Mouse (Mus musculus) megakaryocyte-erythroid progenitor cell, adult 5-6 weeks (primary cell): ENCODE measurements around the gene Rnase4. TPM values are rescaled to one million over a fixed set of nuclear protein-coding genes. Genes with fewer than 3 reads are reported as not detected.

ENCODE experiments used
- ATAC-seq: replicated peaks from 2 replicates; pipeline ENCODE4 v1.8.0; 2016; ENCODE audit warnings: mild to moderate bottlenecking, inconsistent platforms; ENCODE audit not compliant: severe bottlenecking, poor library complexity, low FRiP score, low TSS enrichment
- total RNA-seq, 2 experiments: library from RNA; stranded (forward) in 1 of 2; stranded (reverse) in 1 of 2; fragments of 200-1000, 215-1000 nt in 1 of 2; fragments of >200 nt in 1 of 2; fragmentation: Nextera tagmentation in 1 of 2; gene quantifications; 2 replicates each; pipeline ENCODE4 v1.2.3; 2014 to 2017

Rnase4 gene
- total RNA-seq, 2 experiments from 2014 or later, result not detected

- no peak for ATAC-seq
Measured at GRCm38 (mm10) chr14:51113916-51114560, 23.2 kb downstream of the Rnase4 start, which contains the start of gene Eddm3b. Eddm3b (plus strand) TSS chr14:51114426.

- no peak for ATAC-seq
Measured at GRCm38 (mm10) chr14:51125684-51126083, 34.8 kb downstream of the Rnase4 start.

- ATAC-seq, result peak; percentile 72
Measured at GRCm38 (mm10) chr14:51127648-51128258, 36.9 kb downstream of the Rnase4 start.

- no peak for ATAC-seq
Measured at GRCm38 (mm10) chr14:51128775-51129623, 38.1 kb downstream of the Rnase4 start.

- no peak for ATAC-seq
Measured at GRCm38 (mm10) chr14:51129624-51129975, 38.7 kb downstream of the Rnase4 start.

- ATAC-seq, result peak; percentile 91
Measured at GRCm38 (mm10) chr14:51130315-51130940, 39.6 kb downstream of the Rnase4 start.

- no peak for ATAC-seq
Measured at GRCm38 (mm10) chr14:51131086-51131815, 40.4 kb downstream of the Rnase4 start.

- ATAC-seq, result no peak
Measured at GRCm38 (mm10) chr14:51132372-51132771, 41.5 kb downstream of the Rnase4 start.

GRCm38 (mm10) chr14:51140342-51140741 lies 49.5 kb downstream of the Rnase4 start:
- 0 out of 2 replicates have a peak, but pooled peaks have one; percentile 30 for ATAC-seq

GRCm38 (mm10) chr14:51142119-51142518 lies 51.2 kb downstream of the Rnase4 start:
- ATAC-seq, result no peak

GRCm38 (mm10) chr14:51142568-51142967 lies 51.7 kb downstream of the Rnase4 start:
- peak; percentile 85 for ATAC-seq

- no peak for ATAC-seq
Measured at GRCm38 (mm10) chr14:51143287-51143686, 52.4 kb downstream of the Rnase4 start.

- peak; percentile 73 for ATAC-seq
Measured at GRCm38 (mm10) chr14:51143937-51144336, 53.1 kb downstream of the Rnase4 start.

- no peak for ATAC-seq
Measured at GRCm38 (mm10) chr14:51144451-51144850, 53.6 kb downstream of the Rnase4 start.

GRCm38 (mm10) chr14:51145521-51145920 lies 54.6 kb downstream of the Rnase4 start:
- ATAC-seq, result no peak

GRCm38 (mm10) chr14:51146685-51147084 lies 55.8 kb downstream of the Rnase4 start, which contains the start of gene Rnase1:
Rnase1 (minus strand) TSS chr14:51146785.
- no peak for ATAC-seq

GRCm38 (mm10) chr14:51148006-51148405 lies 57.1 kb downstream of the Rnase4 start:
- no peak for ATAC-seq

- ATAC-seq, result peak; percentile 39
Measured at GRCm38 (mm10) chr14:51149164-51149563, 58.3 kb downstream of the Rnase4 start.

- peak; percentile 94 for ATAC-seq
Measured at GRCm38 (mm10) chr14:51150206-51150831, 59.4 kb downstream of the Rnase4 start.
